Mouse (Mus musculus) adrenal gland, postnatal 25 days (tissue): ENCODE data around the gene Luc7l3. TPM values are rescaled to one million over a fixed set of nuclear protein-coding genes. Genes with fewer than 3 reads are reported as not detected.

ENCODE experiments used
- DNase-seq: peaks from one replicate; pipeline ENCODE4 v3.0.0; 2021; ENCODE audit warnings: mixed read lengths
- long read RNA-seq: library from polyadenylated mRNA; stranded (forward); transcript quantifications from one replicate; pipeline ENCODE4 v2.0.0, GENCODE M21; 2021
- total RNA-seq: library from RNA; stranded (reverse); gene quantifications from 2 replicates; pipeline ENCODE4 v1.2.3, GENCODE M21; 2021

Luc7l3 gene
- 97.2 and 105 TPM in 2 replicates for total RNA-seq
- long read RNA-seq, full-length matches to known transcripts: 5 of 25 reads
- long read RNA-seq, partial matches to known transcripts: 16 of 25 reads
- long read RNA-seq, other reads (novel, unspliced or antisense): 4 of 25 reads

DNA sequence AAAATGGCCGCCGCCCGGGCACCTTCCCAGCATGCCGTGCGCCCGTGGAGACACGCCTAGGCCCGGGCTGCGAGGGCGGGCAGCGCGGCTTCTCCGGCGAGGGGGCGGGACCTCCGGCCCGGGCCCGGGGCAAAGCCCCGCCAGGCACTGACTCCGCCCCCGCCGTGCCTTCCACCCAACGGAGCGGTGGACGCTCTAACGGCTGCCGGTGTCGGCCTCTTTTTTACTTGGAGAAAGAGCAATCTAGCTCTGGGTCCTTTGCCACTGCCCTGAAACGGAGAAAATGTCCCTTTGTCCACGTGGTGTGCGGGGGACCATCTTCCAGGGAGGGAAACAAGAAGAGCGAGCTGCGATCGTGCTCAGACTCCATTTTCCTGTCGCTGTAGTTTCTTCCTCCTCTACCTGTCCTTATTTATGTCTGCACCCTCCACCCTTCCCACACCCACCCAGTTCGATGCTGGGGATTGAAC is at the start of gene Luc7l3:
TSS of gene Luc7l3 (minus strand) at position 58 of the 470 bp plus-strand sequence.
- peak; percentile 96 for DNase-seq

GRCm38 (mm10) chr11:94370809-94371208 is 49.0 kb upstream of the Luc7l3 start:
- DNase-seq: no peak

- no peak for DNase-seq
Measured at GRCm38 (mm10) chr11:94369981-94370380, 48.2 kb upstream of the Luc7l3 start.

GRCm38 (mm10) chr11:94365340-94365739 is 43.6 kb upstream of the Luc7l3 start:
- DNase-seq: no peak

DNA sequence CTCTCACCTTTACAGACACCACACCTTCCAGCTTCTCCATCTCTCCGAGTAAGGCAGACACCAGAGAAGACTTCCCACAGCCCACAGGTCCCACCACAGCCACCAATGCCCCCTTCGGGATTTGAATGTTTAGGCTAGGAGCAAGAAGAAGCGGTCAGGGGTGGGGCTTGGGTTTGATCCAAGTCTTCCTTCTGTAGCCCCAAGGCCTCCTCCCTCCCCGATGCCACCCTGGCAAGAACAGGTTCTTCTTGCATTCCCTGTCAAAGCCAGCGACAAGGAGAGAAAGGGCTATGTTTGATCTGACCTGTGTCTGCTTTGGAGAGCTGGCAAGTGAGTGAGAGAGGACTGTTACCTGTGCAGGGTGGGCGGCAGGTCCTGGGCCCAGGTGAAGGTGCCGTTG is 41.9 kb upstream of the Luc7l3 start:
- no peak for DNase-seq

- DNase-seq: no peak
Measured at GRCm38 (mm10) chr11:94362101-94362500, 40.3 kb upstream of the Luc7l3 start.

DNA sequence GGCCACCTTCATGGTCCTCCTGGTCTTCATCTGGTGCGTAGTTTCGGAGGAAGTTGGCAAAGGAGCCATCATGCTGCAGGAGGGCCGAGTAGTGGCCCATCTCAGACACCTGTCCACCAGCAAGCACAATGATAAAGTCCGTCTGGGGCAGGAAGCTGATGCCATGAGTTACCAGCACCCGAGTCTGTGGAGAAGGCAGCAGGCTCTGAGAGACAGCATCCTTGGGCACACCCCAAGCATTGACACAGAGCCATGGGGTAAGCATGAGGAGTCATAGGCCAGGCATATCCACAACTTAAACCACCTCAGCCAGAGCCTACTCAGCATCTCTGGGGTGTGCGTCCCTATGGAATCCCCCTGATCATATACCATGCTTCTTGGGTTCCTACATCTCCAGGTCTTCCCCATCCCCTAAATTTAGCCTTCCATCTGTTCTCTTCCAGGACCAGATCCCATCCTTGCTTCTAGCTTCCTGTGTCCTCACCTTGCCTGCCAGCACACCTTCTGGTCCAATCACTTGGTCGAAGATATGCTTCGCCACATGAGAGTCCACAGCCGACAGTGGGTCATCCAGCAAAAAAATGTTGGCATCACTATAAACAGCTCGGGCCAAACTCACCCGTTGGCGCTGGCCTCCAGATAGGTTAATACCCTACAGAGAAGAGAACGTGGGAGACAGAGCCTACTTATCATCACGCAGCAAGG is 39.5 kb upstream of the Luc7l3 start:
- DNase-seq: no peak

DNA sequence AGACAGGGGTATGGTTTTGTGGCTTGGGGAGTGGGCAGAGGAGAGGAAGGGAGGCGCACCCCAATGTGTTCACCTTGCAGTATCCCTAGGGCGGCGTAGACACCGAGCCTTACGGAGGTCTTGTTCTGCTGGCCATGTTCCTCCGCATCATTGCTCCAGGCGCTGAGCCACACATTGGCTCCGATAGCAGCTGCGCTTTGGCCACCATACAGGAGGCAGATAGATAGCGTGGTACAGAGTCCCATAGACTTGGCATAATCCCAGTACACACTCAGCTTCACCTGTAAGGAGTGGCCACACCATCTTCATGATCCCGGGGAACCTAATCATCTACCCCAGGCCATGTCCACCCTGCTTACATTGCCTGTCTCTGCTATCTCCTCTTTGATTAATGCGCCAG is 37.4 kb upstream of the Luc7l3 start:
- no peak for DNase-seq

DNA sequence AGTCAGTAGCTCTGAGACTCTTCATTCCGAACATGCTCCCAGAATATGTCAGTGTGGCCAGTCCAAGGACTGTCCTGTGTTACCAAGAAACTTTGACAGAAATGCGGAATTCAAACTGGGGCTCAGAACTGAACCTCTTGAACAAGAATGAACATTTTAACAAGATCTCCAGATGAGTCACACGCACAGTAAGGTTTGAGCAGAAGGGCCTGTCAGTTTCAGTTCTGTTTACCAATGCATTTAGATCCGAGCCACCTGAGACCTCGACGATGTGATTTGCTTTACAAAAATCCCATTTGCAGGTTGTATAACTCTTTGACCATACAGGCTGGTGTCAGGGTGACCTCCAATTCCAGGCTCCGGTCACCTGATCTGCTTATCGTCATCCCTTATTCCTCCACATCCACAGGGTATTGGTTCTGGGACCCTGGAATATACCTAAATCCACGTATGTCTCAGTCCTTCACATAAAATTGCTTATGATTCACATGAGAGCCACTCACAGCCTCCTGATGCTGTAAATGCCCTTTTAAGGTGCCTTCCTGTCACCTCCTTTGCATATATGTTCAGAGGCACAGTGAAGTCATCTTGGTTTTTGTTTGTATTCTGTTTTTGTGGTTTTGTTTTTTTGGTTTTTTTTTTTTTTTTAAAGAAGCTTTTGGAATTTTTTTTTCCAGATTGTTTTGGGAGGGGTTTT is 33.9 kb upstream of the Luc7l3 start:
- DNase-seq: no peak

DNA sequence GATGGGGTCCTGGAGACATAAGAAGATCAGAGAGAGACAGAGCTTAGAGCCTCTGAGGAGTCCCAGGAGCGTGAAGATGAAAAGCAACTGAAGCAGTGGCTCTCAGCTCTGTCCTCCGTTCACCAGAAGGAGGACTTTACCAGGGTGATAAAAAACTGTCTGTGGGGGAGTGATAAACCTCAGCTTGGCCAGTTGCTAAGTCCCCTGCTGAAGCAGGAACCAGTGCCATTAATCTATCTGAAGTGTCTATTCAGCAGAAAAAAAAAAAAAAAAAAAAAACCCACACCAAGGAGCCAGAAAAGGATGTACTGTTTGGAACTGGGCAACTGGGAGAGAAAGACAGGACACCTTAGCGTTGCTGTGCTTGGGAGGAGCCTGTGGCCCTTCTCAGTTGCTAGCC is 29.3 kb upstream of the Luc7l3 start:
- DNase-seq: no peak

GRCm38 (mm10) chr11:94350337-94350736 is 28.5 kb upstream of the Luc7l3 start:
- DNase-seq: no peak

- no peak for DNase-seq
Measured at GRCm38 (mm10) chr11:94349839-94350238, 28.1 kb upstream of the Luc7l3 start.

- DNase-seq: no peak
Measured at GRCm38 (mm10) chr11:94347063-94347575, 25.3 kb upstream of the Luc7l3 start.

GRCm38 (mm10) chr11:94346611-94347010 is 24.8 kb upstream of the Luc7l3 start:
- peak; percentile 56 for DNase-seq

DNA sequence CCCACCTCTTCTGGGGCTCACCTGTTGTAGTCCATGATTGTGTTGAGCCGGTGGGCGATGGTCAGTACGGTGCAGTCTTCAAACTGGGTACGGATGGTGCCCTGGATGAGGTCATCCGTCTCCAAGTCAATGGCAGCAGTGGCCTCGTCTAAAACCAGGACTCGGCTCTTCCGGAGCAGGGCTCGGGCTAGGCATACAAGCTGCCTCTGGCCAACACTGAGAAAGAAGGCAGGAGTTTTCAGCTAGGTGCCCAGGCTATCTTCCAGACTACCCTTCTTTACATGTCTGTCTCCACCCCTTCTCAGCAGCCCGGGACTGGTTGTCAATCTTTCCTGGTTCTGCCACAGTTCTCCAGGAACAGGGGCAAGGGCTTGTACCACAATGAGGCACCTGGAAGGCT is 24.1 kb upstream of the Luc7l3 start:
- DNase-seq: no peak

GRCm38 (mm10) chr11:94344470-94344869 is 22.7 kb upstream of the Luc7l3 start:
- no peak for DNase-seq

DNA sequence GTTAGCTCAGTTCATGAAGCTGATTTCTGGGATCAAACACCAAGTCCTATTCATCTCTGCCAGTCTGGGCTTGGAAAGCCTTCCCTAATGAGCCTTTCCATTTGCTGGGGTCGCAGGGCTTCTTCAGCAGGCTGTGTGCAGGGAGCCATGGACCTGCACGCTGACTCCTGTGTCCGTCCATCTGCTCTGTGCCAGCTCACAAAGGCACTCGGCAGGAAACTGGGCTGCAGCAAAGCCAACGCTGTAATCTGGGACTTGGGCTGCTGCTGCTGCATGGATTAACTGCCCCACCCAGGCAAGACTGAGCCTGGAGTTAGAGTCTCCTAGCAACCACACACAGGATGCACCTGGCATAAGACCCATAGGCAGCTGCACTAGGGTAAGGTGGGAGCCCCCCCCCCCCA is 22.2 kb upstream of the Luc7l3 start:
- no peak for DNase-seq

DNA sequence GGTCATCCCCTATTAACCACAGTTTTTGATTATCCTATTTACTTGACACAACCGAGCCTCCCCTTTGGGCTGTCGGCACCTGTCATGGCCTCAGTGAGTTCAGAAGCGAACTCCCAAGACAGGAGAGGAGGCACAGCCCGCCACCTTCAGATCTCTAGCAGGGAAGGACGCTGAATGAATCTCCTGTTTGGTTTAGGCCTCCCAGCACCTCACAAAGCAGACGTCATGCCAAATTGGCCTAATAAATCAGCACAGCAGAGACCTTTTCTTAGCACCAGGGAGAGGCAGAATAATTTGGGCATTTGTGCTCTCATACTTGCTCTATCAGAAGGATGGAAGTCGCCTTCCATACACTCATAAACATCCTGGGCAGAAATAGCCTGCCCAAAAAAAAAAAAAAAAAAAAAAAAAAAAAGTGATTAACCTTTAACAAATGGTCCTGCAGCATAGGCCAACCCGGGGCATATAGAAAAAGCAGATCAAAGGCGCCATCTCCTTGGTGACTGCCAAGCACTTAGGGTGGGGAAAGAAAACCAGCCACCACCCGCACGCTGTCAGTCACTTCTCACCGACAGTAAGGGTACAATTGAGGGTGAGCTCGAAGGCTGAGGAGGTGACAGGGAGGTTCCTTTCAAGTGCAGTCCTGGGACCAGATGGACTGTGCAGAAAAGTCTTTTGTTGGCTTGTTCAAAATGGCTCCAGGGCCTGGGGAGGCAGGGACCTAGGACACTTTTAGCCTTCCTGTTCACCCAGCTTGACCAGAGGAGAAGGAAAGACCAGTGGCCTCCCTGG is 20.5 kb upstream of the Luc7l3 start:
- DNase-seq: no peak

- no peak for DNase-seq
Measured at GRCm38 (mm10) chr11:94340948-94341933, 19.5 kb upstream of the Luc7l3 start.

DNA sequence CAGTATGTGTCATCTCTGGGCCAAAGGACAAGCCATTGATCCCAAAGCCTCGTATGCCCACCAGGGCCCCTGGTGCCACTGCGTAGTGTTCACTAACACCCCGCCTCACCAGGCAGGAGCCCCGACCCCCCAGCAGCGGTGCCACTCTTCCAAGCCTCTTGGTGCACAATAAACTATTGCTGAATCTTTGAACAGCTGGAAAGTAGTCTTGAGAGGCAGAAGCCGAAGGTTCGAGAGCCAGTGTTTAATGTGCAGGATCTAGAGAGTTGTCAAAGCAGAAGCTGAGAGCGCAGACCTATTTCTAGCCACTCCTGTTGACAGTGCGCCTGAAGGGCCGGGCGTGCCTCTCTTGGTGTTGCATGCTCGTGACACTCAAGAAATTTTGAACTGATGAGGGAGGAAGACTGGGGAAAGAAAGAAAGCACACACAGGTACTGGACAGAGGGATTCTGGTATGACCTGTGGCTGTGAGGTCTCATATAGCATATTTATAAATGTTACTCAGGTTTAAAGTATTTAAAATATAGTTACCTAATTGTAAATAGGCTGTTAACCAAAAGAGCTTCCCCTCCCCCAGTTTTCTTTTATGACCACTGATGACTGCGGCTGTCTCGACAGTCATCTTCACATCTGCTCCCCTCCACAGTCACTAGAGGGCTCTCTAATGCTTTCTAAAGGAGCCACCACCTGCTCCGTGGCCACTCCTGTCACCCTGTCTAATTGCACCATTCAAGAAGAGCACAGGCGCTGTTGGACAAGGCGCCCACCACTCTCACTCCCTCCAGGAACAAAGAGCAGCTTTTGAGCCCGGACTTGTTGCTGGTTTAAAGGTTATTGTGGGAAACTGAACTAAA is 18.2 kb upstream of the Luc7l3 start:
- peak; percentile 37 for DNase-seq
